Mouse (Mus musculus) liver, embryonic 14.5 days (tissue): ENCODE data around the gene Gm2030. TPM values are rescaled to one million over a fixed set of nuclear protein-coding genes. Genes with fewer than 3 reads are reported as not detected.
"Not testable (repeated sequence)": the region's sequence is repeated elsewhere in the genome, so short reads cannot be mapped to it uniquely, and the experiment has no call there.

Source experiments
- ATAC-seq: fragments of 200-750 bp; cut with Nextera tagmentation; 2 replicates; pipeline ENCODE4 v1.8.0; 2017; ENCODE audit warnings: moderate number of reproducible peaks, mild to moderate bottlenecking, moderate library complexity; ENCODE audit not compliant: insufficient read depth
- DNase-seq, 3 experiments: peaks; one replicate each; pipeline ENCODE4 v3.0.0-alpha.2; 2012 to 2013; ENCODE audit warnings: low read depth in 3 of 3, low spot score in 3 of 3
- H3K27ac ChIP-seq: fragments of 300-500 bp; sonication (generic); 2 replicates; pipeline ENCODE4 v1.5.1; 2014; ENCODE audit warnings: moderate library complexity, mild to moderate bottlenecking, control low read depth, inconsistent platforms
- H3K27me3 ChIP-seq: fragments of 300-500 bp; sonication (generic); 2 replicates; pipeline ENCODE4 v1.6.1; 2014; ENCODE audit warnings: mild to moderate bottlenecking, low read length, moderate library complexity; ENCODE audit not compliant: control insufficient read depth, insufficient read depth
- H3K36me3 ChIP-seq: fragments of 300-500 bp; sonication (generic); replicated peaks from 2 replicates; pipeline ENCODE4 v1.6.1; 2014; ENCODE audit warnings: low read depth; ENCODE audit not compliant: control insufficient read depth, insufficient read depth
- H3K4me1 ChIP-seq, 2 experiments: fragments of 200-500 bp in 1 of 2; fragments of 300-500 bp in 1 of 2; sonication (generic) in 1 of 2; replicated peaks; 2 replicates each; pipeline ENCODE4 v1.6.1; 2012 to 2014; ENCODE audit warnings: antibody characterized with exemption in 1 of 2, inconsistent platforms in 1 of 2, low read length in 1 of 2; ENCODE audit not compliant: control insufficient read depth in 2 of 2, insufficient read depth in 2 of 2
- H3K4me2 ChIP-seq: fragments of 300-500 bp; sonication (generic); 2 replicates; pipeline ENCODE4 v1.6.1; 2014; ENCODE audit warnings: low read depth, mild to moderate bottlenecking, control low read depth, moderate library complexity
- H3K4me3 ChIP-seq, 2 experiments: fragments of 200-500 bp in 1 of 2; fragments of 300-500 bp in 1 of 2; sonication (generic) in 1 of 2; 2 replicates each; pipeline ENCODE4 v1.5.1; 2012 to 2014; ENCODE audit warnings: low read depth in 2 of 2, low read length in 2 of 2, mild to moderate bottlenecking in 2 of 2, control low read depth in 1 of 2, inconsistent platforms in 1 of 2, moderate library complexity in 1 of 2; ENCODE audit not compliant: insufficient read depth in 1 of 2
- H3K9ac ChIP-seq: fragments of 300-500 bp; sonication (generic); replicated peaks from 2 replicates; pipeline ENCODE4 v1.6.1; 2014; ENCODE audit warnings: mild to moderate bottlenecking, control low read depth, moderate library complexity
- H3K9me3 ChIP-seq: fragments of 300-500 bp; sonication (generic); 2 replicates; pipeline ENCODE4 v1.6.1; 2016; ENCODE audit warnings: low read length, mixed read lengths; ENCODE audit not compliant: control insufficient read depth
- WGBS: fragments of 180-500 bp; shearing (Covaris S2); extraction: QIAGEN DNeasy Blood & Tissue Kit; methylation state at CpG from one replicate; pipeline ENCODE4 v1.1.7; 2014; ENCODE audit not compliant: insufficient replicate concordance; 5-methylcytosine and 5-hydroxymethylcytosine counted together
- polyA plus RNA-seq, 2 experiments: library from polyadenylated mRNA; depleted of rRNA in 1 of 2; stranded (reverse) in 1 of 2; unstranded in 1 of 2; fragments of >200 nt; fragmentation: Nextera tagmentation in 1 of 2; extraction: Ambion mirVana in 1 of 2; gene quantifications; 2 replicates each; pipeline versions ENCODE4 v1.2.1 to v1.2.3; 2012 to 2014

Gm2030 gene
- polyA plus RNA-seq (2012; rRNA removed) (not detected in 2 replicates), polyA plus RNA-seq (2014; fragmentation: Nextera tagmentation; extraction: Ambion mirVana) (not detected in 2 replicates)

DNA sequence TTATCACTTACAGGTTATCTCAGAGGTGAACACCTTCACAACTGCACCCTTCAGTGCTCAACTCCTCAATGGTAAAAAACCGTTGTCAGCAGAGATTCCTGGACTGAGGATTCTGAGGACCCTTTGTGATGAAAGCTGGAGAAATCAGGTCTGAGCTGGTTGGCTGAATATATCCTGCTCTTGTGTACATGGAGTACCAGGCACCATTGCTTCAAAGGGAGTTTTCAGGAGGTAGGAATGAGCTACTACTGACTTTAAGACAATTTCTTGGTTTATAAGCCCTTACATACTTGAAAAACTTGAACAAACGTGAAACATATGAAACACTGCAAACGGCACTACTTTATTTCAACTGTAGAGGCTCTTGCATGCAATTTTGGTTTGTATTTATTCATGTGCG lies at the start of gene Gm2030:
Gene Gm2030, minus strand, starts transcription at position 101 of the 400 bp plus-strand sequence.
- 56% methylated on average over 3 of the region's 4 CpGs for WGBS
- not testable (repeated sequence) for H3K4me2 ChIP-seq, H3K4me1 ChIP-seq, H3K27ac ChIP-seq, ATAC-seq, H3K36me3 ChIP-seq, H3K9ac ChIP-seq, DNase-seq, H3K4me3 ChIP-seq, H3K27me3 ChIP-seq, H3K9me3 ChIP-seq

Other genes with a start within 250 kb of the Gm2030 start
- not detected in 2 replicates for gene Gm2012, start 78.7 kb downstream of the Gm2030 start, polyA plus RNA-seq (2012; rRNA removed)
- not detected in 2 replicates for gene Gm2012, start 78.7 kb downstream of the Gm2030 start, polyA plus RNA-seq (2014; fragmentation: Nextera tagmentation; extraction: Ambion mirVana)
- gene Slx, start 235.5 kb upstream of the Gm2030 start, polyA plus RNA-seq (2012; rRNA removed), result not detected in 2 replicates
- gene Slx, start 235.5 kb upstream of the Gm2030 start, polyA plus RNA-seq (2014; fragmentation: Nextera tagmentation; extraction: Ambion mirVana), result not detected in 2 replicates